Mouse (Mus musculus): ENCODE data around the gene Megf6.

DNA sequence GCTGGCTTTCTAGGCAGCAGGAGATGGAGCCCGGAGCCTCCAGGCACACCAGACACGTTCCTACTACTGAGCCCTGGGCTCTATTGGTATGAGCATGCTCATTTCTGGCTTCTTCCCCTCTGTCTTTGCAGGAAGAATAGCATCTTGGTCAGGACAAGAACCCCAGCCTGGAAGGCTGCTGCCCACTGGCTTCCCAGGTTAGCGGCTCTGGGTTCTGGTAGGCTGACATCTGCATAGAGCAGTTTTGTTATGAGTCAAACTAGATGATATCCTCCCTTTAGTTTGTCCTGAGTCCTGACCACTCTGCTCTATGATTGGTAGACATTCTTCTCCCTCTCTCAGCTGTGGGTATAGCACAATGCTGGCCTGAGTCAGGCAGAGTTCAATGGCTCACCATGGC is 43.3 kb upstream of the Megf6 start:
- TF ChIP-seq CTCF (IDR thresholded peaks at IDR 0.05; ENCODE audit: low read depth, low read length) (no peak), POLR2A (IDR thresholded peaks at IDR 0.05; ENCODE audit: insufficient read depth, low read length) (no peak), EP300 (IDR thresholded peaks at IDR 0.05; ENCODE audit: insufficient read depth, low read depth, low read length) (no peak)
